Mouse (Mus musculus): Measurements from ENCODE around the gene Zfp386.

DNA sequence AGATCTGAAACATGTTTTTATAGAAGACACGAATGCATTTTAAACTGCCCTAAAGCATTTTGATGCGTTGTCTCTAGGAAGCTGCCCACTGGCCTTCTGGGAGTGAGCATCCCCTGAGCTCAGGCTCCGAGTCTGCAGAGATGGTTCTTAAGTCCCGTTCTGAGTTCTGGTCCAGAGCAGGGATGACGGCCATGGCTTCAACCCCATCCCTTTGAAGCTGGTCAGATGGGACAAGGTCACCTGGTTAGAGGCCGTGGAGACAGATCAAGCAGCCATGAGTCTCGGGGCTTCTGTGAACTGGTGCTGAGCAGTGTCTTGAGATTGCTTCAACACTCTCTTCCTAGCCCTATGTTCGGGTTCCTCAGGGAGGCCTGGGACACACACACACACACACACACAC, 49.6 kb downstream of the Zfp386 start:
- TF ChIP-seq CTCF (IDR thresholded peaks at IDR 0.05; ENCODE audit: extremely low read depth, insufficient read depth, low read length) (no peak), POLR2A (IDR thresholded peaks at IDR 0.05; ENCODE audit: extremely low read depth, insufficient read depth, low read length) (no peak)

All from cortical plate, adult 2 months (tissue).